Mouse (Mus musculus) G1E-ER4 (cell line): ENCODE results near the gene Celf2. TPM values are rescaled to one million over a fixed set of nuclear protein-coding genes. Genes with fewer than 3 reads are reported as not detected.

Source experiments
- GATA1 ChIP-seq: IDR thresholded peaks from one replicate; pipeline ENCODE4 v1.8.0; 2012; ENCODE audit warnings: low read length, inconsistent platforms
- polyA plus RNA-seq: library from polyadenylated mRNA; stranded (reverse); fragments of >175 nt; gene quantifications from 2 replicates; pipeline ENCODE4 v1.2.3, GENCODE M21; 2012

The Celf2 gene
- polyA plus RNA-seq, 1 experiment, result 0.32 TPM

- no peak for TF ChIP-seq GATA1
These were observed 596.0 kb downstream of the Celf2 start for GRCm38 (mm10) chr2:6913315-6913714.

DNA sequence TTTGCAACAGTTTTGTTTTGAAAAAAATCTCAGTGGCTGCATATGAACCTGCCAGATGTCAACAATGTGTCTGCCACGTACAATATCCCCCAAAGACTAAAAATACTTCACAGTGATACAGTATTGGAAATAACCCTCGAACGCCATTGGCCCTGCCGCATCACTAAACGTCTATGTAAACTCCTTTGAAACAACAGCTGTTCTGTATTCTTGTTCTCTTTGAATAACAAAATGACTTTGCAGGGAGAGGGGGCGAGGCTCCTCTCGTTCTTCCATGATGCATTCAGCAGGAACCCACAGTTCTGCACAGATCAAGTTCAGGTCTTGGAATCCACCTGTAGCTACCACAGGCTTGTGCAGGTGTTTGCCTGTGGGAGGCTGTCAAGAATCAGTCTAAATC is 597.4 kb downstream of the Celf2 start:
- no peak for TF ChIP-seq GATA1

DNA sequence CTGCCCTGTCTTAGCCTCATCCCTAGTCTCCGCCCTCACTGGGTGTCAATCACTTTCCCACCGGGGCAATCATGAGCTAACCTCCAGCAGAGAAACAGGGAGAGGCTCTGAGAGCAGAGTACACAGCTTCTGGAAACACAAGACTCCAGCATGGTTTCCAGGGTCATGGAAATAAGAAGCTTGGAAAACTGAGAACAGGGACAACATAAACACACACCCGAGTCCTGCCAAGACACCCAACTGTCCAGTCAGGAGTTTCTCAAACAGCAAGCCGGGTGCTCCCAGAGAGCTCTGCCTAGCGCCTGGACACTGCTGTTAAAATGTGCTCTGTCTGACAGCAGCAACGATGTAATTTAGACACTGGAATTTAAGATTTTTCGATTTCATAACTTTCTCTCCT is 599.4 kb downstream of the Celf2 start:
- no peak for TF ChIP-seq GATA1

- no peak for TF ChIP-seq GATA1
These were observed 605.0 kb downstream of the Celf2 start for GRCm38 (mm10) chr2:6904411-6904810.

GRCm38 (mm10) chr2:6903251-6903763 is 606.1 kb downstream of the Celf2 start:
- TF ChIP-seq GATA1, result no peak

- no peak for TF ChIP-seq GATA1
These were observed 612.5 kb downstream of the Celf2 start for GRCm38 (mm10) chr2:6896896-6897295.

- no peak for TF ChIP-seq GATA1
These were observed 615.8 kb downstream of the Celf2 start for GRCm38 (mm10) chr2:6893597-6893996.

DNA sequence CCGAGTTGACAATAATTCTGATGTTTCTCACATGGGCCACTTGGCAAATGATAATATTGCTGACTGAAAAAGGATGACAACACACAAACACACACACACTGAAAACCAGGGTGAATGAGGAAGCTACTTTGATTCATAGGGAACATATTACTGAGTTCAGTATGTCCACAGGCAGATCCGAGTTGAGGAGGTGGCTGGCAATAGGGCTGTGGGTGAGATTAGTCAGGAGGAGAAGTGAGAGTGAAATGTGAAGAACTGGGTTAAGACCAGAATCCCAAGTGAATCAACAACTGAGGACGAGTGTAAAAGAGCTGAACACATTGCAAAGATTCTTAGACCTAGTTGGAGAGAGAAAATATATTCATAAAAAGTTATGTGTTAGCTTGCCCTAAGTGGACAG is 616.3 kb downstream of the Celf2 start:
- no peak for TF ChIP-seq GATA1

- no peak for TF ChIP-seq GATA1
These were observed 624.3 kb downstream of the Celf2 start for GRCm38 (mm10) chr2:6884796-6885711.

- no peak for TF ChIP-seq GATA1
These were observed 625.2 kb downstream of the Celf2 start for GRCm38 (mm10) chr2:6883996-6884795.

- TF ChIP-seq GATA1, result no peak
These were observed 627.0 kb downstream of the Celf2 start for GRCm38 (mm10) chr2:6882236-6882885.

GRCm38 (mm10) chr2:6880941-6881575 is 628.3 kb downstream of the Celf2 start:
- TF ChIP-seq GATA1, result no peak

DNA sequence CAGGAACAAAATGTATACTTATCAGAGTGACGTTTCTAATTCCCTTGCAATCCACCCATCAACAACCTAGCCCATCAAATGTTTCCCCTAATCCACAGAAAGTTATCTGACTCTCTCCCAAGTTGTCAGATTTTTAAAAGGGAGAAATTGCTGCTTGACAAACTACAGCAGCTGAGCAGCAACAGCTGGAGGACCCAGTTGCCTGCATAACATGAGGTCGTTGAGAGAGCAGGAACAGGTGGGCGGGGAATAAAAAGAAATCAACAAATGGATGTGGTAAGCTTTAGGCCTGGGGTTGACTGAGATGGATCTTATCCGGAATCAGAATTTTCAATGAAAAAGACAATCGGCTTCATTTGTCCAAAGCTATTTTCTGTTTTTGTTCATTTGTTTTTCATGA is 632.3 kb downstream of the Celf2 start:
- no peak for TF ChIP-seq GATA1

DNA sequence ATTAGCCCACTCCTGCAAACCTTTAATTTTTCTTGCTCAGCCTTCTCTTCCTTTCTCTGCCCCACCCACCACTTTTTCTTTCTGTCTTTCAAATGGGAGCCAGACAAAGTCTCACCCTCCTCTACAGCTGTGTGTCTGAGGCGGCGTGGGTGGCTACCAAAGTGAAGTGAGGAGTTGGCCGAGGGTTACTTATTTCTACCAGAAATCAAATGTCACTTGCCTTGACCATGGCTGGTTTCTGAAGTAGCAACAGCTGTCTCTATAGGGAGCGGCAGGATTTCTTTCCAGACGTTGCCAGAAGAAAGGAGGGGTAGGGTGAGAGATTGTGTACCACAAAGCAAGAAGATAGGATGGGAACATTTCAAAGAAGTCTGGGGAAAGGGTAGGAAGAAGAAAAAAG is 632.8 kb downstream of the Celf2 start:
- no peak for TF ChIP-seq GATA1

- TF ChIP-seq GATA1, result no peak
These were observed 634.2 kb downstream of the Celf2 start for GRCm38 (mm10) chr2:6875071-6875611.
